Mouse (Mus musculus) kidney, embryonic 14.5 days (tissue): ENCODE results near the gene Phldb3. TPM values are rescaled to one million over a fixed set of nuclear protein-coding genes. Genes with fewer than 3 reads are reported as not detected.

Experiments used
- ATAC-seq: fragments of 200-750 bp; cut with Nextera tagmentation; 2 replicates; pipeline ENCODE4 v1.8.0; 2017; ENCODE audit warnings: moderate number of reproducible peaks, mild to moderate bottlenecking, moderate TSS enrichment, moderate library complexity; ENCODE audit not compliant: low FRiP score, low TSS enrichment
- H3K27ac ChIP-seq: fragments of 300-500 bp; sonication (generic); 2 replicates; pipeline ENCODE4 v1.5.1; 2014; ENCODE audit warnings: low read depth, mild to moderate bottlenecking, low read length, moderate library complexity, mixed read lengths
- H3K27me3 ChIP-seq: fragments of 300-500 bp; sonication (generic); 2 replicates; pipeline ENCODE4 v1.6.1; 2014; ENCODE audit warnings: mild to moderate bottlenecking, low read length; ENCODE audit not compliant: control insufficient read depth, insufficient read depth
- H3K36me3 ChIP-seq: fragments of 300-500 bp; sonication (generic); 2 replicates; pipeline ENCODE4 v1.6.1; 2014; ENCODE audit warnings: low read length, mixed read lengths; ENCODE audit not compliant: control insufficient read depth, insufficient read depth
- H3K4me1 ChIP-seq: fragments of 300-500 bp; sonication (generic); 2 replicates; pipeline ENCODE4 v1.6.1; 2014; ENCODE audit warnings: low read length, mixed read lengths; ENCODE audit not compliant: control insufficient read depth, insufficient read depth
- H3K4me2 ChIP-seq: fragments of 300-500 bp; sonication (generic); replicated peaks from 2 replicates; pipeline ENCODE4 v1.6.1; 2014; ENCODE audit warnings: low read depth, mild to moderate bottlenecking, low read length
- H3K4me3 ChIP-seq: fragments of 300-500 bp; sonication (generic); 2 replicates; pipeline ENCODE4 v1.5.1; 2014; ENCODE audit warnings: mild to moderate bottlenecking, low read length
- H3K9ac ChIP-seq: fragments of 300-500 bp; sonication (generic); 2 replicates; pipeline ENCODE4 v1.6.1; 2014; ENCODE audit warnings: low read depth, mild to moderate bottlenecking, low read length, moderate library complexity
- H3K9me3 ChIP-seq: fragments of 300-500 bp; sonication (generic); 2 replicates; pipeline ENCODE4 v1.6.1; 2016; ENCODE audit warnings: low read length; ENCODE audit not compliant: control insufficient read depth
- WGBS: fragments of 180-500 bp; shearing (Covaris S2); extraction: QIAGEN DNeasy Blood & Tissue Kit; methylation state at CpG from one replicate; pipeline ENCODE4 v1.1.7; 2014; 5-methylcytosine and 5-hydroxymethylcytosine counted together
- polyA plus RNA-seq: library from polyadenylated mRNA; unstranded; fragments of >200 nt; fragmentation: Nextera tagmentation; extraction: Ambion mirVana; gene quantifications from 2 replicates; pipeline ENCODE4 v1.2.1, GENCODE M21; 2014

The Phldb3 gene
- polyA plus RNA-seq, 1 experiment from 2014 or later: 0.32 TPM

DNA sequence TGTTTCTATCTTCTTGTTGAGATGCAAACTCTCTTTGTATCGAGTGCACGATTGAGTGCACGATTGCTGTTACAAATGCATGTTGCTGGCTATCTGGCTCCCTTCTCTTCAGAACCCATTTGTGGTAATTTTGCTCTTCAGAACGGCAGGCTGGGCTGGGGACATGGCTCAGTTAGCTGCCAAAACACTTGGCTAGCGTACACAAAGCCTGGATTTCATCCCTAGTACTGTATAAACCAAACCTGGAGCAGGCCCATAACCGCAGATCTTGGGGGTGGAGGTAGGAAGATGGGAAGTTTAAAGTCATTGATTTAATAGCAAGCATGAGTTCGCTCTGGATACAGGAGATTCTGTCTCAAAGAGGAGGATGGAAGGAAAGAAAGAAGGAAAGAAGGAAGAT is 5.0 kb upstream of the Phldb3 start:
- Histone ChIP-seq H3K4me3 (no peak overlapping the region), H3K4me1 (0 out of 2 replicates have a peak, but pooled peaks cover 5% of the 10 kb centered on the region), H3K27ac (no peak overlapping the region), H3K9ac (no peak overlapping the region), H3K4me2 (no peak overlapping the region), H3K36me3 (no peaks in the 10 kb centered on the region), H3K9me3 (no peaks in the 10 kb centered on the region), H3K27me3 (peaks cover 12% of the 10 kb centered on the region)
- 89% methylated on average over 7 of the region's 7 CpGs for WGBS
- ATAC-seq: no peak

- H3K9ac ChIP-seq: no peak overlapping the region
- peaks cover 15% of the 10 kb centered on the region for H3K27me3 ChIP-seq
- H3K4me1 ChIP-seq: 0 out of 2 replicates have a peak, but pooled peaks cover 8% of the 10 kb centered on the region
- H3K27ac ChIP-seq: no peak overlapping the region
- WGBS: 83% methylated on average over 7 of the region's 7 CpGs
- no peaks in the 10 kb centered on the region for H3K36me3 ChIP-seq
- no peak overlapping the region for H3K4me3 ChIP-seq
- no peak overlapping the region for H3K4me2 ChIP-seq
- H3K9me3 ChIP-seq: no peaks in the 10 kb centered on the region
- ATAC-seq: no peak
Measured at GRCm38 (mm10) chr7:24606046-24606445, 4.5 kb upstream of the Phldb3 start.

DNA sequence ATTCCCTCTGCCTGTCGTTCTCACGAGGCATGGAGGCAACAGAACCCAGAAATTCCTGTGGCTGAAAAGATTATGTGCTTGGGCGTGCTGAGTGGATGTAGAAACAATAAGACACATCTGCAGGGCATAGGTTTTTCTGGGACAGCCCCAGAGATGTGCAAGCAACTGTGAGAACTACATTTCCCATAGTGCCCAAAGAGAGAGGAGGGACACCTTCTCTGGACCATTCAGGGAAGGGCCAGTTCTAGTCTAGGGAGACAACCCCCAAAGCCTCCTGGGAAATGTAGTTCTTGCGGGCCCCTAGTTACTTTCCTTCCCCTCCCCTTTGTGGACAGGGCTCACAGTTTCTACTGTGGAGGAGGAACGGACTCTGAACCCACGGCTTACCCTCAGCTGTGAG is 2.5 kb upstream of the Phldb3 start:
- 54% methylated on average over 6 of the region's 6 CpGs for WGBS

DNA sequence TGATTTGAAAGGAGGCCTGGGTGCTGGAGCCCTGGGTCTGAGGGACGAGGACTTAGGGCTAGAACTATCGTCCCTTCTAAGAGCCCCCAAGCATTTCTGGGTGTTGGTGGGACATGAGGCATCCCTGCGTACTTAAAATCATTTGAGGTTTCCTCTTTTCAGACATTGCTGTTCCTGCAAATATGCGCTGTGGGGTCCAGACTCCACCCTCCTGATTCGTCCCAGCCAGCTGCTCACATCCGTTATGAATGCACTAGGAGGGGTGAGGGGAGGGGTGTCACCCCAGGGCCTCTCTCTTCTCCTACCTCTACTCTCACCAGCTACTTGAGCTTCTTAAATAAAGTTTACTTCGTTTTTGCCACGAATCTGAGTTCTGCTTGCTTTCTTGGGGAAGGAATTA is 2.0 kb upstream of the Phldb3 start:
- Histone ChIP-seq H3K4me3 (no peak overlapping the region), H3K27ac (no peak overlapping the region), H3K4me1 (peaks cover 14% of the 10 kb centered on the region; the same call in 1 of the 2 replicates), H3K9ac (no peak overlapping the region), H3K36me3 (no peaks in the 10 kb centered on the region), H3K9me3 (no peaks in the 10 kb centered on the region), H3K27me3 (peaks cover 39% of the 10 kb centered on the region), H3K4me2 (no peak overlapping the region)
- ATAC-seq: no peak
- WGBS: 82% methylated on average over 8 of the region's 8 CpGs

More for the DNA sequence above, 2.5 kb upstream of the Phldb3 start:
- H3K4me2 ChIP-seq: no peak overlapping the region
- no peak overlapping the region for H3K27ac ChIP-seq
- peaks cover 14% of the 10 kb centered on the region; the same call in 1 of the 2 replicates for H3K4me1 ChIP-seq
- no peak overlapping the region for H3K9ac ChIP-seq
- no peaks in the 10 kb centered on the region for H3K9me3 ChIP-seq
- H3K4me3 ChIP-seq: no peak overlapping the region
- H3K36me3 ChIP-seq: no peaks in the 10 kb centered on the region
- ATAC-seq: peak; percentile 43; the same call in 1 of the 2 replicates
- peaks cover 33% of the 10 kb centered on the region for H3K27me3 ChIP-seq

- Histone ChIP-seq H3K9ac (peak overlapping the region; percentile 34; the same call in 1 of the 2 replicates), H3K9me3 (no peaks in the 10 kb centered on the region), H3K36me3 (no peaks in the 10 kb centered on the region), H3K4me2 (peak overlapping the region; percentile 61), H3K27me3 (peaks cover 40% of the 10 kb centered on the region), H3K4me1 (peaks cover 14% of the 10 kb centered on the region; the same call in 1 of the 2 replicates), H3K4me3 (peak overlapping the region; percentile 45), H3K27ac (no peak overlapping the region)
- peak; percentile 69 for ATAC-seq
- WGBS: under 1% methylated on average over 36 of the region's 36 CpGs
Measured at GRCm38 (mm10) chr7:24610879-24611494, 424 bp downstream of the Phldb3 start.

DNA sequence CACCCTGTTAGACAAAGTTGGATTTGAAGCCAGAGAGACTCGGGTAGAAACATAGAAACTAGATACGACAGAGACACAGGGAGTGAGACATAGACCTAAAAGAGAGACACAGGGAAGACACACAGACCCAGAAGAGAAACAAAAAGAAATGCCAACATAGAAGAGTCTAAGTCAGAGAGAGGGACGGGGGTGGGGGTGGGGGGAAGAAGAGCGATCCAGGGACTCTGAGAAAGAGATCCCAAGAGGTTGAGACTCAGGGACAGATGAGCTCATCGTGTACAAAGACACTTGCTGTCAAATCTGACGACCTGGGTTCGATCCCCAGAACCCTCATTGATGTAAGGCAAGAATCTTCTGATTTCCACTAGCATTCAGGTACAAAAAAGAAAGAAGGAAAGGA is 1.1 kb downstream of the Phldb3 start:
- Histone ChIP-seq H3K4me2 (peak overlapping the region; percentile 61), H3K4me3 (peak overlapping the region; percentile 45), H3K9ac (no peak overlapping the region), H3K36me3 (no peaks in the 10 kb centered on the region), H3K27me3 (peaks cover 40% of the 10 kb centered on the region), H3K27ac (no peak overlapping the region), H3K9me3 (no peaks in the 10 kb centered on the region), H3K4me1 (peaks cover 14% of the 10 kb centered on the region; the same call in 1 of the 2 replicates)
- 18% methylated on average over 7 of the region's 7 CpGs for WGBS
- no peak for ATAC-seq

GRCm38 (mm10) chr7:24612308-24612910 is 1.8 kb downstream of the Phldb3 start:
- H3K4me3 ChIP-seq: peak overlapping the region; percentile 25
- H3K4me1 ChIP-seq: peaks cover 14% of the 10 kb centered on the region; the same call in 1 of the 2 replicates
- no peaks in the 10 kb centered on the region for H3K36me3 ChIP-seq
- H3K27me3 ChIP-seq: peaks cover 40% of the 10 kb centered on the region
- peak overlapping the region; percentile 29 for H3K4me2 ChIP-seq
- 2% methylated on average over 27 of the region's 27 CpGs for WGBS
- no peak overlapping the region for H3K27ac ChIP-seq
- ATAC-seq: no peak
- no peaks in the 10 kb centered on the region for H3K9me3 ChIP-seq
- no peak overlapping the region for H3K9ac ChIP-seq

GRCm38 (mm10) chr7:24614816-24615215 is 4.3 kb downstream of the Phldb3 start:
- no peaks in the 10 kb centered on the region for H3K9me3 ChIP-seq
- WGBS: 76% methylated on average over 13 of the region's 13 CpGs
- H3K4me3 ChIP-seq: no peak overlapping the region
- no peak overlapping the region for H3K9ac ChIP-seq
- H3K27ac ChIP-seq: no peak overlapping the region
- H3K4me2 ChIP-seq: no peak overlapping the region
- H3K36me3 ChIP-seq: no peaks in the 10 kb centered on the region
- peaks cover 35% of the 10 kb centered on the region for H3K27me3 ChIP-seq
- ATAC-seq: no peak
- peaks cover 14% of the 10 kb centered on the region; the same call in 1 of the 2 replicates for H3K4me1 ChIP-seq

GRCm38 (mm10) chr7:24617763-24618162 is 7.2 kb downstream of the Phldb3 start:
- Histone ChIP-seq H3K4me3 (no peak overlapping the region), H3K4me2 (no peak overlapping the region), H3K4me1 (0 out of 2 replicates have a peak, but pooled peaks cover 1% of the 10 kb centered on the region), H3K36me3 (no peaks in the 10 kb centered on the region), H3K9ac (no peak overlapping the region), H3K27me3 (peaks cover 9% of the 10 kb centered on the region), H3K27ac (no peak overlapping the region), H3K9me3 (0 out of 2 replicates have a peak, but pooled peaks cover 2% of the 10 kb centered on the region)
- ATAC-seq: no peak
- 84% methylated on average over 8 of the region's 8 CpGs for WGBS
